Mouse (Mus musculus): Measurements from ENCODE around the gene Mcidas.

Mcidas gene

DNA sequence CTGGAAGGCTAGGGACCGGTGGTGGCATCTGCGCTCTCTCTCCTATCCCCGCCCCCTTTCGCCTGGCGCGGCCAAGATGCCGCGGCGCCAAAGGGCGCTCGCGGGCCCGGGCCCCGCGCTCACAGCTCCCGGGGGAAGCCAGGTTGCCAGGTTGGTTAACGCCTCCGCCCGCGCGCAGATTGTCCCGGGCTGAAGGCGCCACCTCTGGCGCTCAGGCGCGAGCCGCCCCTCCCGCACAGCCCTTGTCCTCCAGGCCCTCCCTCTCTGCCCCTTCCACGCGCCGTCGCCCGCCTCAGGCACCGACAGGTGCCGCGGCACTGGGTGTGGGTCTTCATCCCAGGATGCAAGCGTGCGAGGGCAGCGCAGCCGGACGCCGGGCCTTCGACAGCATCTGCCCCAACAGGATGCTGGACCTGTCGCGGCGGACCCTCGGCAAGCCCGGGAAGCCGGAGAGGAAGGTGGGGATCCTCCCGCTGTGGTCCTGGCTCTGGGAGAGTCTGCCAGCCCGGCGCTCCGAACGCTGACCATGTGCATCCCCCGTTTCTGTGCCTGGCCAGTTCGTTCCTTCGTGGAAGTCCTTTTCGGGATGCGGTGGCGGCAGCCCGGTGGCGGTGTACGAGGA is at the start of gene Mcidas:
Gene Mcidas, plus strand, starts transcription at position 315 of the 622 bp plus-strand sequence.
- in situ Hi-C loops (cut with MboI, MseI): no loop called here

DNA sequence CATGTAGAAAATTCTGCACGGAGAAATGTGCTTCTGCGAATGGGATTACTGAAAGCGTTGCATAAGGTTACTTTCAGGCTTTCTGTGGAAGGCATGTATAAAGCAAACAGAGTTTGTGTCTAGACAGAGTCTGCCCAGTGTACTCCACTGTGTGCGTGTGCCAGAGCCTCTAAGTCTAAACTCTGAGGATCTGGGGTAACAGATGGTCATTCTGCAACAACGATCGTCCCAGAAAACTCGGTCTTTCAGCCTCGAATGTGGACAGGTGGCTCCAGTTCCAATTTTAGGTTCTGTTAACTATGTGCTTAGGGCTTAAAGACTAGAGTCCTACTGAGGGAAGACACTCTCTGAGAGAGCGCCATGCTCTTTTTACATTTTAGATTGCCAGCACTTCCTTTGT is 48.3 kb upstream of the Mcidas start:
- in situ Hi-C loops (cut with MboI, MseI): no loop called here

DNA sequence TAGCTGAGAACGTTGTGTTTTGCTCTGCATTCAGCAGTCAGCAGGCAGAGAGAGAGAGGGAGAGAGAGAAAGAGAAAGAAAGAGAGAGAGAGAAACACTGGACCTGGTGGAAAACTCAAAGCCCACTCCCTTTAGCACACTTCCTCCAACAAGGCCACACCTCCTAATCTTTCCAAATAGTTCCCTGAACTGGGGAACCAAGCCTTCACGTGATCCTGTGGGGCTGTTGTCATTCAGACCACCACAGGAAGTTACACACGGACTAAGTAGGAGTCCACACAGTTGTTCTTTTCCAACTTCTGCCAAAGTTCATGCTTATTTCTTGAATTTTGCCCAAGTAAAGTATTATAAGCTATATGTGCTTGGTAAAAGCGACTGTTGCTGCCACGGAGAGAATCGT is 47.7 kb upstream of the Mcidas start:
- in situ Hi-C loops (cut with MboI, MseI): no loop called here

- in situ Hi-C loops (cut with MboI, MseI): no loop called here
Measured at GRCm38 (mm10) chr13:112954067-112954466, 39.6 kb upstream of the Mcidas start.

GRCm38 (mm10) chr13:112963081-112963480 is 30.6 kb upstream of the Mcidas start:
- in situ Hi-C loops (cut with MboI, MseI): no loop called here

GRCm38 (mm10) chr13:112964421-112964820 is 29.2 kb upstream of the Mcidas start:
- in situ Hi-C loops (cut with MboI, MseI): no loop called here

GRCm38 (mm10) chr13:112967267-112967666 is 26.4 kb upstream of the Mcidas start:
- in situ Hi-C loops (cut with MboI, MseI): no loop called here

DNA sequence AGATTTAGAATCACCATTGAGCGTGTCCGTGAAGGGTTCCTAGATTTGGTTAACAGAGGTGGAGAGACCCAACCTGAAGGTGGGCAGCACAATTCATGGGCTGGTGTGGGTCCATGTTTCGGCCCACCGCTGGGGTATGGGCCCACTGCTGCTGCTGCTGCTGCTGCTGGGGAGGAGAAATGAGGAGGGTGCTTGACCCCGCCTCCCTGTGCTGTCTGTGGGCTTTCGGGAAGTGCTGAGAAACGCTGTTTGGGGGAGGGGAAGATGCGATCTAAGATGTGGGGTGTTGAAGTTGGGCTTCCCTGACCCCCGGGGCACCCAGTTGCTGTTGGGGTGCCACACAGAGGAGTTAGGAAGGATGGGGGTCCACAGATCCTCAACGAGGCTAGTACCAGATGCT is 16.9 kb upstream of the Mcidas start:
- in situ Hi-C loops (cut with MboI, MseI): no loop called here

GRCm38 (mm10) chr13:112985605-112986450 is 7.8 kb upstream of the Mcidas start:
- in situ Hi-C loops (cut with MboI, MseI): loop anchor here in 1 of 2 experiments (10.0 kb wide), 1 partner anchor 49 kb away; the partner anchor contains the start of gene Cdc20b

- in situ Hi-C loops (cut with MboI, MseI): loop anchor here in 1 of 2 experiments (10.0 kb wide), 1 partner anchor 48 kb away; the partner anchor contains the start of gene Cdc20b
Measured at GRCm38 (mm10) chr13:112986451-112986950, 7.1 kb upstream of the Mcidas start.

DNA sequence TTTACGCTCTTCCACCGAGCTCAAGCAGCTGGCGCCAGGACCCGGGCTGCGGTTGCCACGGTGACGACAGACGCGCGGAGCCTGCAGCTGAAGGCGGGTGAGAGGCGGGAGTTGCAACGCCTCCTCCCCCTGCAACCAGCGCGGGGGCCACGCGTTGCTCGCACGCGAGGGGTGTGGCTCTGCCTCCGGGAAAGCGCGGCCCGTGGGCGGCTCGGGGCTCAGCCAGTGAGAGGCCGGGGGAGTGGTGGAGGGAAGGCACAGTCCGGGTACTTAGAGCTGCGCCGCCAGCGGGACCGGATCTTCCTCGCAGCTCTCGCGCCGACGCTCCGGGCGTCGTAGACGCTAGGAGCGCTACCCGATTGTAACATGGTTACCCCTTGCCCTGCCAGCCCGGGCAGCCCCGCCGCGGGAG is 6.1 kb upstream of the Mcidas start, which contains the start of gene Ccno:
Gene Ccno, plus strand, starts transcription at position 271 of the 412 bp plus-strand sequence.
- in situ Hi-C loops (cut with MboI, MseI): loop anchor here in 1 of 2 experiments (10.0 kb wide), 1 partner anchor 47 kb away; the partner anchor contains the start of gene Cdc20b

- in situ Hi-C loops (cut with MboI, MseI): loop anchor here in 1 of 2 experiments (10.0 kb wide), 1 partner anchor 47 kb away; the partner anchor contains the start of gene Cdc20b
Measured at GRCm38 (mm10) chr13:112987991-112988390, 5.7 kb upstream of the Mcidas start.

GRCm38 (mm10) chr13:112988866-112989265 is 4.8 kb upstream of the Mcidas start:
- in situ Hi-C loops (cut with MboI, MseI): loop anchor here in 1 of 2 experiments (10.0 kb wide), 1 partner anchor 46 kb away; the partner anchor contains the start of gene Cdc20b

GRCm38 (mm10) chr13:112989541-112989940 is 4.1 kb upstream of the Mcidas start:
- in situ Hi-C loops (cut with MboI, MseI): loop anchor here in 1 of 2 experiments (10.0 kb wide), 1 partner anchor 45 kb away; the partner anchor contains the start of gene Cdc20b

- in situ Hi-C loops (cut with MboI, MseI): no loop called here
Measured at GRCm38 (mm10) chr13:112990346-112990745, 3.3 kb upstream of the Mcidas start.

- in situ Hi-C loops (cut with MboI, MseI): no loop called here
Measured at GRCm38 (mm10) chr13:112994191-112994590, 546 bp downstream of the Mcidas start.

DNA sequence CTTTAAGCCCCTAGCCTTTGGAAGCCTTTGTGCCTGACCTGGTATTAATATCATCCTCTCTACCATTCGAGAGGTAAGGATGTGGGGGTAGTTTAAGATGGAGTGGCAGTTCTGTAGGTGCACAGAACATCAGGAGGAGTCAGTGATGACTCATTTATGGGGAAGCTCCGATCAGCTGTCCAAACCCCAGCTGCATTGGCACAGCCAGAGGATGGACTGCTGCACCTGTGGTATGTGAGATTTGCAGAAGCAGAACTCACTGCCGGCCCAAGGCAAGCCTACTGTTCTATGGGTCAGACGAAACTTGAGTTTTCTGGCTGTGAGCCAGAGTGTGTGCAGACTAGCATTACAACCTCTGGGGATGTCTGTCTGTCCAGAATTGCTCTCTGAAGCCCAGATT is 2.8 kb downstream of the Mcidas start:
- in situ Hi-C loops (cut with MboI, MseI): loop anchor here in 1 of 2 experiments (5.0 kb wide), 1 partner anchor 36 kb away; no protein-coding TSS in a partner anchor

GRCm38 (mm10) chr13:112997369-112997768 is 3.7 kb downstream of the Mcidas start:
- in situ Hi-C loops (cut with MboI, MseI): loop anchor here in 1 of 2 experiments (5.0 kb wide), 1 partner anchor 35 kb away; no protein-coding TSS in a partner anchor

- in situ Hi-C loops (cut with MboI, MseI): loop anchor here in 1 of 2 experiments (5.0 kb wide), 1 partner anchor 34 kb away; no protein-coding TSS in a partner anchor
Measured at GRCm38 (mm10) chr13:112998427-112999201, 5.0 kb downstream of the Mcidas start.

- in situ Hi-C loops (cut with MboI, MseI): no loop called here
Measured at GRCm38 (mm10) chr13:113000090-113000489, 6.4 kb downstream of the Mcidas start.

Data from T-helper 17 cell (primary cell).